Mouse (Mus musculus): Measurements from ENCODE around the gene Anks1. TPM values are rescaled to one million over a fixed set of nuclear protein-coding genes. Genes with fewer than 3 reads are reported as not detected.

Anks1 gene
- polyA plus RNA-seq, 1 experiment from 2014 or later, result 19.0 TPM

DNA sequence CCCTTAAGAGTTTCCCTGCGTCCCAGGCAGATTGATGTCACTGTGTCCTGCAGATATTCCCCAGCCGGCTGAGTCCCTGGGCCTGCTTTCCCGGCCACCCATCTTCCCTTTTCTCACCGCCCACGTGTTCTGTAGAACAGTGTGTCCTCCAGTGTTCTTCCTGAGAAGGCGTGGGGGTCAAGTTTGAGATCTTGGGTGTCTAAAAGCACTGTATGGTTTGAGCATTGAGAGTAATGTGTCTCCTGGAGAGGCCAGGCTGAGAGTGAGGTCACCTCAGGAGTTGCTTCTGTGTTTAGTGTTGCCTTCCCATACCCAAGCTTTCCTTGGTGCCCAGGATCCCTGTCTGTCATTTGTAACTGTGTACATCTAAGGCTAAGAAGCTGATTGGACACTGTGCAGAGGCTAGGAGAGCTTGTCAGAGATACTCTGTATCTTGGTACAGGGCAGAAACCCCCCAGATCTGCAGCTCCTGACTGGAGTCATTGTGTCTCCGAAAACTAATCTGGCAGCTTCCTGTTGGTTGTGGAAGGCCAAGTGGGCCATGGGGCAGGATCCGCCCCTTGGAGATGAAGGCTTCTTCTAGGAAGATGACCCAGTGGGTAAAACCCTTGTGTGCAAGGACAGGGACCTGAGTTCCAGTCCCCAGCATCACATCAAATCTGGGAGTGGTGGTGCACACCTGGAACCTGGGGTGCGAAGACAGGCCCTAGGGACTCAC, 59.1 kb downstream of the Anks1 start:
- Histone ChIP-seq H3K27me3 (no peaks in the 10 kb centered on the region), H3K9me3 (no peaks in the 10 kb centered on the region), H3K9ac (replicated peaks) (no peak overlapping the region; the same call in 1 of the 2 replicates), H3K27ac (0 out of 2 replicates have a peak overlapping the region, but pooled peaks have one; percentile 31), H3K4me3 (replicated peaks) (no peak overlapping the region), H3K4me2 (no peak overlapping the region), H3K36me3 (no peaks in the 10 kb centered on the region), H3K4me1 (replicated peaks) (peaks cover 33% of the 10 kb centered on the region)
- 89% methylated on average over 9 of the region's 9 CpGs for WGBS
- ATAC-seq (ENCODE audit: insufficient number of reproducible peaks, insufficient read depth, low FRiP score, low TSS enrichment, low read depth), result no peak

DNA sequence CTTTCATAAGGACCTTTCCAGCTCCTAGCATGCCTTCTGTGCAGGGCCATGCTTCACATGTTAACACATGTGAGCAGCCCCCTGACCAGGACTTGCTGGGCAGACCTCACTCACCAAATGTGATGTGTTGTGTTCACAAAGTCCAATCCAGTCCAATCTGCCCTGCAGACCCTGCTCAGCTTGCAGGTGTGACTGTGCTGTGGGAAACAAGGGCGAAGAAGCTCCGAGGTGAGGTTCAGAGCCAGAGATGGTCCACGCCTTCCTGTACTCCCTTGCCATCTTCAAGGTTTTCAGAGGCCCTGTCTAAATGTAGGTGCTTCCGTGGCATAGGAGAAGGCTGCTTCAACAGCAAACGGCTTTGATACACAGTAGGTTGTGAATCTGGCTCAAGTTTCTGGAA, 59.8 kb downstream of the Anks1 start:
- WGBS, result 93% methylated on average over 5 of the region's 5 CpGs
- Histone ChIP-seq H3K36me3 (no peaks in the 10 kb centered on the region), H3K9me3 (no peaks in the 10 kb centered on the region), H3K4me1 (replicated peaks) (peaks cover 29% of the 10 kb centered on the region), H3K27ac (no peak overlapping the region), H3K4me2 (no peak overlapping the region), H3K4me3 (replicated peaks) (no peak overlapping the region), H3K9ac (replicated peaks) (no peak overlapping the region), H3K27me3 (no peaks in the 10 kb centered on the region)
- ATAC-seq (ENCODE audit: insufficient number of reproducible peaks, insufficient read depth, low FRiP score, low TSS enrichment, low read depth), result no peak

DNA sequence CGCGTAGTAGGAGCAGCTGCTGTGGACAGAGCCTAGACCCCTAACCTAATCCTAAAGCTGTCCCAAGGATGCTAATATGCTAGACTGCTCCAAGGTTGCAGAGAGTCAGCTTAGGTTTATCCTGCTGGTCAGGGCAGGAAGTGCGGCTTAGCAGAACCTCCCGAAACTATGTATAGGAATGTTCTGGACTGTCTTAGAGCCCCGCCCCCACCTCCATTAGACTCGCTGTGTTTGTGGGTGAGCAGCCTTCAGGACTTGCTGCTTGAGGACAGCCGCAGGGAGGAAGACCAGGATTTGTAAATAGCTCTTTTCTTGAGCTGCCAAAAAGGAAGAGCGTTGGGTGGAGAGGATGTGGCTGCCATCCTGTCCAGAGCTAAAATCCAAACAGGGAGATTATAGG, 60.3 kb downstream of the Anks1 start:
- H3K27me3 ChIP-seq, result no peaks in the 10 kb centered on the region
- no peak overlapping the region for H3K4me2 ChIP-seq
- peaks cover 24% of the 10 kb centered on the region for H3K4me1 ChIP-seq (replicated peaks)
- H3K4me3 ChIP-seq (replicated peaks), result no peak overlapping the region
- no peaks in the 10 kb centered on the region for H3K9me3 ChIP-seq
- H3K27ac ChIP-seq, result no peak overlapping the region
- WGBS, result 84% methylated on average over 8 of the region's 8 CpGs
- no peaks in the 10 kb centered on the region for H3K36me3 ChIP-seq
- H3K9ac ChIP-seq (replicated peaks), result no peak overlapping the region
- ATAC-seq (ENCODE audit: insufficient number of reproducible peaks, insufficient read depth, low FRiP score, low TSS enrichment, low read depth), result no peak

DNA sequence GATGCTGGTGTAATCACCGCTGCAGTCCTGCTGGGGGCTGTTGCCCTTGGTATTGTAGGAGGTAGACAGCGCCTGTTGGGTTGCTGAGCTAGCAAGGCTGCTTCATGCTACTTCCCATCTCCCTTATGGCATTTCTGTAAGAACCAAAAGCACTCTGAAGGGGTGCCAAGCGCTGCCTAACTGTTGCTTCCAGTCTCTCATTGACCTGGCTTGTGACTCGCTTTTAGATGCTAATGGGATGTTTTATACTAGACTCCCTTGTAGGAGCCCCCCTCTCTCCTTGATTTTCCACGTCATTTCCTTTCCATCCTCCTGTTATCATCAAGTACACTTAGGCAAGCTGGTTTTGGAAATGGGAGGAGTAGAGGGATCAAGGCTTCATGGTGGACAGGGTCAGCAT, 60.8 kb downstream of the Anks1 start:
- Histone ChIP-seq H3K4me1 (replicated peaks) (peaks cover 19% of the 10 kb centered on the region; the same call in 1 of the 2 replicates), H3K36me3 (peaks cover 2% of the 10 kb centered on the region; the same call in 1 of the 2 replicates), H3K9ac (replicated peaks) (no peak overlapping the region), H3K9me3 (no peaks in the 10 kb centered on the region), H3K27ac (no peak overlapping the region), H3K27me3 (no peaks in the 10 kb centered on the region), H3K4me3 (replicated peaks) (no peak overlapping the region), H3K4me2 (no peak overlapping the region)
- WGBS, result 89% methylated on average over 5 of the region's 5 CpGs
- no peak for ATAC-seq (ENCODE audit: insufficient number of reproducible peaks, insufficient read depth, low FRiP score, low TSS enrichment, low read depth)

DNA sequence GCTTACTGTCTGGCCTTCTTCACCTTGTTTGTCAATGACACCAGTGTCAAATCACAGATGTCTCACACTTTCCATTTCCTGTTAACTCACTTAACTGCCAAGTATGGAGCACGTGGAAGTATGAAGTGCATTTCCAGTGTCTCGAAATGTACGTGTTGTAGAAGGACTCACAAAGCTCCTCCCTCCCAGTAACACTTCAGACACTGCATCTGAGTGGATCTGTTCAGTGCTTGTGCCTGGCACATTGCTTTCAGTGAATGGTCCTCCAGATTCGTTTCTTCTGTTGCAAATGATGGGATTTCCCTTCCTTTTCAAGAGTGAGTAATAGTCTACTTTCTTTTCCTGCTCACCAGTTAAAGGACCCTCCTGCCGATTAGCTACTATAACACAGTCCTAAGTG, 61.2 kb downstream of the Anks1 start:
- Histone ChIP-seq H3K36me3 (peaks cover 6% of the 10 kb centered on the region), H3K27ac (no peak overlapping the region), H3K9ac (replicated peaks) (no peak overlapping the region), H3K9me3 (no peaks in the 10 kb centered on the region), H3K4me2 (no peak overlapping the region), H3K4me1 (replicated peaks) (peaks cover 17% of the 10 kb centered on the region; the same call in 1 of the 2 replicates), H3K4me3 (replicated peaks) (no peak overlapping the region), H3K27me3 (no peaks in the 10 kb centered on the region)
- no peak for ATAC-seq (ENCODE audit: insufficient number of reproducible peaks, insufficient read depth, low FRiP score, low TSS enrichment, low read depth)
- WGBS, result 85% methylated on average over 5 of the region's 5 CpGs

DNA sequence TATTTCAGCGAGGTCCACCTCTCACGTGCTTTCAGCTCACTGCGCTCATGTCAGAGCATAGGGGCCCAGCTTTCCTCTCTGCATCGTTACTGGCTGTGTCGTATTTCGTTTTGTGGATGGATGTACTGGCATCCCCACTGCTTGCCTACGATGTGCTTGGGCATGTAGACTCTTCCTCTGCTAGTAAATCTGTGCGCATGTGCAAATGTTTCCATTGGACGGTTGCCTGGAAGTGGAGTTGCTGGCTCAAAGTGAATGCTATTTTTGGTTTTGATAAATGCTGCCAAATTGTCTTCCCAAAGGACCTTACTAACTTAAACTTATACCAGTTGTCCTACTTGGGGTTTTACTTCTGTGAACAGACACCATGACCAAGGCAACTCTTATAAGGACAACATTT, 62.4 kb downstream of the Anks1 start:
- H3K36me3 ChIP-seq, result peaks cover 18% of the 10 kb centered on the region
- WGBS, result 89% methylated on average over 9 of the region's 9 CpGs
- no peak overlapping the region for H3K4me3 ChIP-seq (replicated peaks)
- no peak overlapping the region for H3K9ac ChIP-seq (replicated peaks)
- no peak for ATAC-seq (ENCODE audit: insufficient number of reproducible peaks, insufficient read depth, low FRiP score, low TSS enrichment, low read depth)
- H3K4me1 ChIP-seq (replicated peaks), result 0 out of 2 replicates have a peak, but pooled peaks cover 13% of the 10 kb centered on the region
- no peak overlapping the region for H3K4me2 ChIP-seq
- no peaks in the 10 kb centered on the region for H3K9me3 ChIP-seq
- H3K27me3 ChIP-seq, result no peaks in the 10 kb centered on the region
- no peak overlapping the region for H3K27ac ChIP-seq

DNA sequence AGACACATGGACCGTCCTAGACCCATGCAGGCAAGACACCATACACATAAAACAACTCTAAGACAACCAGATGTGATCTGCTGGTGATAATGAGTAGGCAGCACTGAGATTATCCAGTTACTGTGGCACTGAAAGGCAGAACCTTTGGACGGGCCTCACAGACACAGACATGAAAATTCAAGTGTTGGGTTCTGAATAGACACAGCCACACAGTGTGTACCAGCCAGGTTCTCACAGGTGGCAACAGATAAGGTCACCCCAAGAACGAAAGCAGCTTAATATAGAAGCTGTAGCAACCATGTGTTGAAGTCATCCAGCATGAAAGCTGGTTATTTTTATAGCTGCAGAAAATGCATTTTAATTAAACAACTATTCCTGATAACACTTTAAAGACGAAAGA, 64.2 kb downstream of the Anks1 start:
- WGBS, result 77% methylated on average over 4 of the region's 4 CpGs
- H3K4me2 ChIP-seq, result no peak overlapping the region
- H3K9ac ChIP-seq (replicated peaks), result no peak overlapping the region
- no peaks in the 10 kb centered on the region for H3K27me3 ChIP-seq
- no peak for ATAC-seq (ENCODE audit: insufficient number of reproducible peaks, insufficient read depth, low FRiP score, low TSS enrichment, low read depth)
- no peak overlapping the region for H3K27ac ChIP-seq
- 0 out of 2 replicates have a peak, but pooled peaks cover 13% of the 10 kb centered on the region for H3K4me1 ChIP-seq (replicated peaks)
- peaks cover 37% of the 10 kb centered on the region for H3K36me3 ChIP-seq
- no peak overlapping the region for H3K4me3 ChIP-seq (replicated peaks)
- H3K9me3 ChIP-seq, result no peaks in the 10 kb centered on the region

DNA sequence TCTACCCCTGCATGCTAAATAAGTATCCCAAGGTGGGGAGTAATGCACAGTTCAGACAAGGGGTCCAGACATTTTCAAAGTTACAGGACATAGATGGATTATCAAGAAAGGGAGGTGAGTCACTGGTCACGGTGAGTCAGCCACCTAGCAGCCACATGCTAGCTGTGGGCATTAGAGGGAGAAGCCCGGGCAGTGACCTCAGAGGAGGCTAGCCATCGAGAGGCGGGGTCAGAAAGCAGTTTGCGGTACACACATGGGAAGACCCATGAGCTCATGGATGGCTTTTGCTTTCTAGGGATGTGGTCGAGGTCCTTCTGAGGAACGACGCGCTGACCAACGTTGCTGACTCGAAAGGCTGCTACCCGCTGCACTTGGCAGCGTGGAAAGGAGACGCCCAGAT, 67.2 kb downstream of the Anks1 start:
- ATAC-seq (ENCODE audit: insufficient number of reproducible peaks, insufficient read depth, low FRiP score, low TSS enrichment, low read depth), result no peak
- Histone ChIP-seq H3K36me3 (peaks cover 61% of the 10 kb centered on the region), H3K9ac (replicated peaks) (no peak overlapping the region), H3K4me3 (replicated peaks) (no peak overlapping the region), H3K4me2 (no peak overlapping the region), H3K9me3 (no peaks in the 10 kb centered on the region), H3K27ac (no peak overlapping the region), H3K4me1 (replicated peaks) (0 out of 2 replicates have a peak, but pooled peaks cover 5% of the 10 kb centered on the region), H3K27me3 (no peaks in the 10 kb centered on the region)
- 93% methylated on average over 14 of the region's 14 CpGs for WGBS

DNA sequence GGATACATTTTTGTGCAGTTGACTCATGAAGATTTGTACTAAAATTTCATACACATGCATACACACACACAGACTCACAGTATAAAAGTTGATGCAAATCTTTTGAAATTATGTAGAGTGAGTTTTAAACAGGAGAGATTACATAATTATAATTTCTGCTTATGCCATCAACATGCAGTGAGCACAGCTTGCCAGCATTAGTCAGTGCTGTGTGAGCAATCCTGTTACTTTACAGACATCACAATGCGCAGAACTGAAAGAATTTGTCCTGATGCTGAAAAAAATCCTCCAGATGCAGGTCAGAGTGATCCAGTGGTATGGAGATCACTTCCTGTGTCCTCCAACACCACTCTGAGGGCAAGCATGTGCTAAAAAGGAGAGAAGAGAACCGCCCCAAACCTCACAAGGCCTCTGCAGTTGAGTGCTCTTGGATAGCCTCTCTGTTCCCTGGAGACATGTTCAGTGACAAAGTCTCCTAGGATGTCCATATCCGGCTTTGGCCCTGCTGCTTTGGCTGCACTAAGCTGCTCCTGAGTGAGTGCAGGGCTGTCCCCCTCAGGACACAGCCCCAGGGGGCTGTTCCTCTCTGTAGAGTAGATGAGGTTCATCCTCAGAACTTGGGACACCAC, 68.0 kb downstream of the Anks1 start:
- no peak overlapping the region for H3K27ac ChIP-seq
- peaks cover 62% of the 10 kb centered on the region for H3K36me3 ChIP-seq
- H3K27me3 ChIP-seq, result no peaks in the 10 kb centered on the region
- 90% methylated on average over 3 of the region's 3 CpGs for WGBS
- 0 out of 2 replicates have a peak, but pooled peaks cover 4% of the 10 kb centered on the region for H3K4me1 ChIP-seq (replicated peaks)
- no peak for ATAC-seq (ENCODE audit: insufficient number of reproducible peaks, insufficient read depth, low FRiP score, low TSS enrichment, low read depth)
- H3K9ac ChIP-seq (replicated peaks), result no peak overlapping the region
- H3K4me3 ChIP-seq (replicated peaks), result no peak overlapping the region
- H3K9me3 ChIP-seq, result no peaks in the 10 kb centered on the region
- H3K4me2 ChIP-seq, result no peak overlapping the region

DNA sequence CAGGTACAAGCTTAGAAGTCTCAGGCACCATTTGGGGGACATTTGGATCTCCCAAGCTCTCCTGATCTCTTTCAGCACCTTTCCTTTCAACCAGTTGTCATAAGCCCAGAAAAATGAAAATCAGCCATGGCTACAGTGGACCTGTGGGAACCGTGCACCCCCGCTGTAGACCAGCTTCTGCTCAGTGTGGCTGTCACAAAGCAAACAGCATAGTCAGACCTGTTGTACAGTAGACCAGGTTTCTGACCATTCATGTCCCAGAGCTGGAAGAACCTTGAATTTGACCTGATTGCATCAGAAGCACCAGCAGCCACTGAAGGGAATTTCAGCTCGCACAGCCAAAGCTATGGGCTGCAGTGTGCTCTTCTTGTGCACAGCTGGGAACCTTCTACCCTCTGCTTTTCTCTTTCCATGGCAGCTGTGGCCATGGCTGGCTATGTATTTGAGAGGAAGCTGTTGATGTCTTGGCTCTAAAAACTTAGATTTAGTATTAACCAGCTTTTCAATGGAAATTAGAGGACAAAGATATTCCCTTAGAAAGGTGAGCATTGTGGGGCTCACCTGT, 71.4 kb downstream of the Anks1 start:
- WGBS, result 97% methylated on average over 3 of the region's 3 CpGs
- no peak overlapping the region for H3K4me3 ChIP-seq (replicated peaks)
- no peaks in the 10 kb centered on the region for H3K4me1 ChIP-seq (replicated peaks)
- H3K9ac ChIP-seq (replicated peaks), result no peak overlapping the region
- H3K27ac ChIP-seq, result no peak overlapping the region
- H3K9me3 ChIP-seq, result no peaks in the 10 kb centered on the region
- ATAC-seq (ENCODE audit: insufficient number of reproducible peaks, insufficient read depth, low FRiP score, low TSS enrichment, low read depth), result no peak
- H3K36me3 ChIP-seq, result peaks cover 67% of the 10 kb centered on the region
- H3K4me2 ChIP-seq, result no peak overlapping the region
- H3K27me3 ChIP-seq, result no peaks in the 10 kb centered on the region

DNA sequence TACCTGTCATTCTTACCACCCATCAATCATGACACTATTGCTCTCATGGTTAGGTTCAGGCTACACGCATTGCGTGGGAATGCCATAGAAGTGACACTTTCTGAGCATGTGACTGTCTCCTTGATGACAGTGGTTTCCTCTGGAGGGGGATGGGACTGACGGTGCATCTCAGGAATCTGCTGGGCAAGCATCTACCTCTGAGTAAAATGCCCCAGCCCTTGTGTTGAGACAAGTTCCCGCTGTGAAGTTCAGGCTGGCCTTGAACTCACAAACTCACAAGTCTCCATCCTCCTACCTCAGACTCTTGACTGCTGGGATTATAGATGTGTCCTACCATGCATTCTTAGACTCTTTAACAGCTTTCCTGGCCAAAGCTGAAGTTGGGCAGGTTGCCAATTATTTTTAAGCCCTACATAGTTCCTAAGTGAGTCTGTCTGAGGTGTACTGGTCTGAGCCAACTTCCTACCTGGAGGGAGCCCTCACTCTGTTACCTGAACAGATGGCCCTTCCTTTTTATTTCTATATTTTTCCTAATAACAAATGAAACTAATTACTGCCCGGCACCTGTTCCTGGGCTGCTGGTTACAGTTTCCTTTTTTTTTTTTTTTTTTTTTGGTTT, 72.5 kb downstream of the Anks1 start:
- WGBS, result 89% methylated on average over 5 of the region's 5 CpGs
- Histone ChIP-seq H3K4me2 (no peak overlapping the region), H3K4me3 (replicated peaks) (no peak overlapping the region), H3K36me3 (peaks cover 67% of the 10 kb centered on the region), H3K4me1 (replicated peaks) (no peaks in the 10 kb centered on the region), H3K27me3 (no peaks in the 10 kb centered on the region), H3K9me3 (no peaks in the 10 kb centered on the region), H3K9ac (replicated peaks) (no peak overlapping the region), H3K27ac (no peak overlapping the region)
- ATAC-seq (ENCODE audit: insufficient number of reproducible peaks, insufficient read depth, low FRiP score, low TSS enrichment, low read depth), result no peak

Data from limb, embryonic 12.5 days (tissue).